Mouse (Mus musculus) embryo, embryonic 9.5 days (tissue): ENCODE data around the gene Scel.
A peak's percentile ranks its signal among the peaks of the same experiment; 100 is the strongest.

Experiments used
- DNase-seq: peaks from one replicate; pipeline ENCODE4 v3.0.0-alpha.2; 2017; ENCODE audit errors: extremely low spot score

Scel gene

DNA sequence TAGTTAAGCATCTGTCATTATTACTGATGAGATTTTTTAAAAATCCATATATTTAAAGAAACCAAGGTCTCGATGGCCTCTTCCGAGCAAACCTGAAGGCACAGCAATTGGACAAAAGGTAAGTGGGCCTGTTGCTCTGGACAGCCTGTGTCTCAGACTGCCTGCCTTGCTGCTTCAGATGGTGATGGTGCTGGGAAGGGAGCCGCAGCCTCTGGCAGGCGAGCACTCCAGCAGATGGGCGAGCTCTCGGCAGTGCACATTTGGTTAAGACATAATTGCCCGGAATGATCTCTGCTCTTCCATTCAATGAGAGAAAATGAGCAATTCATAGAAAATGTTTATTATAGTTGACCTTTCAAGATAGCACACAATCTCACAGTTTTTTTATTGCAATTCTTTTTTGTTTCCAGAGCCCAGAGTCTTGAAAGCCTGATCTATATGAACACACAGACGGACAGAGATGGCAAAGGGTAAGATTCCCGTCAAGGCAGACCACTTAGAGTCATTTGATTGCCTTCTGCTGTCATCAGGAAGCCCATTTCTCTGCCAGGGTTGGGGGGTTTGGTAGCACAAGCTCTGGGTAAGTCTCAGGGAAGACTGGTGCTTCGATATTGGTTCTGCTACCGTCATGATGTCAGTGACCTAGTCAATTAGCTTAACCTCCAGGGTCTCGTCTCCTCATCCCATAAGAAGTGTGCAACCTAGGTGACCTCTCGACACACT is 58.6 kb downstream of the Scel start:
- DNase-seq: no peak

DNA sequence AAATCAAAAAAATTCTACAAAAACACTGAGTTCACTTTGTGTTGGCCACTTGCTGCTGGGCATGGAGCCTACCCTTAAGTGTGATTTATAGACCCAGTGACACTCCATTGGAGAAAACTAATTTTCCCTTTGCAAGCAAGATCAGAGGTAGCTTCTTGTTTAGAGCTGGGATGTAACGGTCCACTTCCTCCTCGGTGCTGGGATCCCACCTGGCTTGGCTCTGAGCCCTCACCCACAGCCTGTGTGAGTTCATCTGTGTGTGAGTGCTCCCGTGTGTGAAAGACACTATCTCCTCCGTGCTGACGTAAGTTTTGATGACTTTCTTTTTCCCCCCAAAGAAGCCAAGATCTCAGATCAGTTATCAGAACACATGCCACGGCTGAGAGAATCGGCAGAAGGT is 62.7 kb downstream of the Scel start:
- DNase-seq: no peak

DNA sequence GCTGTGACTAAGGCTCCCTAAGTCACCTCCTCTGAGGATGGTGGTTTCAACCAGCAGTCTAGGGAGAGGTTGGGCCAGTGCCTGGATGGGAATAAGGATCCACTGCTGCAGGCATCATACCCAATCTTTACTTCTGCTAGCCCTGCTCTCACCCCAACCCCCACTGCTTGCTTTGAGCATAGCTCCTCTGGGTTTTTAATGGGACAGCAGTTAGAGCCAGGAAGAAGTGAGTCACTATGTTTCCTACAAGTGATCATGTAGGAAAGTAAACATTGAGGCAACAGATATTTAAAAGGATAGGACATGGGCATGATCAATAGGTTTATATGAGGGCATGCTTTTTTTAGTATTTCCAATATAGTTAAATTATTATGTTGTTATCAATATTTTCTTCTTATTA is 63.9 kb downstream of the Scel start:
- DNase-seq: no peak

DNA sequence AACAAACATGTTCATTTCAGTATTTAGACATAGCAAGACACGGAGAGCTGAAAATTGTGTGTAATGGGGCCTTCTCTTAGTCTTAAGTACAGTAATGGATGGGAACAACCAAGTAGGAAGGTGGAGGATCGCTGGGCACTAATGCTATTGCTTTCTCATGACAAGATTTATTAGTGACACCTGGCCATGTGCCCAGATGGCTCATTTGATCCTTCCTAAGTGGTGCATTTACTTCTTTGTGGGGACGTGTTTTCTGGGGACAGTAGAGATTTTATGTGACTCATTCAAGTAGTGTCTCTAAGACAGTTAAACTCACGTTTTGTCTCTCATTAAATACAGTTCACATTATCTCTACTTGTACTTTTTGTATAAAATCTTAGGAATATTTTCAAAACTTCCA is 73.5 kb downstream of the Scel start:
- DNase-seq: no peak

DNA sequence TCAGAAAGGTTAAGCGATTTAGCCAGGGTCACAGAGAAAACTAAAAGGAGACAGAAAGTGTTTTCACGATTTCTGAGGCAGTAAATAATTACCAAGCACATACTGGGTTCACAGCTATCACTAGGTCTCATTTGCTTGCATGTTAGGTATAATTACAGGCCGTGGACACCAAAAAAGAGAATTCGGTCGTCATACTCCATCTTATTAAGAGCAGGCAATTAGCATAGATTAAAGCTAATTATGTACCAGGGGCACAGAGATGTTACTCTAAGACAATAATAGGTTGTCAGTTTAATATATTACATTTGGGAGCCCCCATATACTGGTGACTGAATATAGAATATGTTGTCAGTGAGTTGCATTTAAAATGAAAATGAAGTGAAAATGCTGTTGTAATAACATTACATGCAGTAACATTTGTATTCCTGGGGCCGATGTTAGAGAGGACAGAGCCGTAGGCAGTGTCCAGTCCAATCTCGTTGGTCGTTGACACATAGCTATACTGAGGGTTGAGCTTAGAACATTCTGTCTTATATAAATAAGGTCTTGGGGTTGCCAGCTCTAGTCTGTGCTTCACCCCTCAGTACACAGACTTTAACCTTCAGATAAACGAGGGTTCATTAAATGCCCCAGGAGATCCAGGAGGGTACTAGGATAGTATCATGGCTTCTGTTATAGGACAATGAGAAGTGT is 74.2 kb downstream of the Scel start:
- DNase-seq: no peak

DNA sequence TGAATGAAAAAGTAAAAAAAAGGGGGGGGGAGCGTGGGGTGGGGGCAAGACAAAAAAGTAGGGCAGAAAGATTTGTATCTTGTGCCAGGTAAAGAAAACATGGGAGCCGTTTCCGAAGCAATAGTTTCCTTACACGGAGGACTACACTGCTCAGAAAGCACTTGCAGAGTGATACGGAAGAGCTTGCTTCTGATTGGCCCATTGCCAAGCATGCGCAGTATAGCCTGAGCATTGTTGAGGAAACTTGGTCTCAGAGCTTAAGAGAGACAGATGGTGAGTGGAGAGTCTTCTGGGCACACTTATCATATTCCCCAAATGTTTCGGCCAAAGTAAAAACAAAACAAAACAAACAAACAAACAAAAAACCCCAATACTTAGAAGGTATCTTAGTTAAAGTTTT is 76.7 kb downstream of the Scel start:
- DNase-seq: no peak

DNA sequence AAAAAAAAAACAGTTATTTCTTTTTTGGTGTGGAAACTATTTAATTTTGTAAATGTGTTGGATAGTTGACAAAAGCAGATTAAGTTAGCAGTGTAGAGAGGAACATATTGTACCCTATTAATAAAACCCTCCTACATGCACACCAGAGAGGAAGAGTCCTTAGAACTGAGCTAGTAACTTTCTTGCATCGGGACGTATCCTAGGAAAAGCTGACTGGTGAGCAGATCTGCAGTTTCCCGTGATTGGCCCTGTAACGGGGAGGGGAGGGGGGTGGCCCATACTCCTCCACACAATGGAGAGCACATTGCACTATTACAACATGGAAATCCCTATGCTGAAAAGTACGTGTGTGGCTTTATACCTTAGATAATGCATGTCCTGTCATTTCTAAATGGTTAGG is 82.7 kb downstream of the Scel start:
- DNase-seq: no peak

DNA sequence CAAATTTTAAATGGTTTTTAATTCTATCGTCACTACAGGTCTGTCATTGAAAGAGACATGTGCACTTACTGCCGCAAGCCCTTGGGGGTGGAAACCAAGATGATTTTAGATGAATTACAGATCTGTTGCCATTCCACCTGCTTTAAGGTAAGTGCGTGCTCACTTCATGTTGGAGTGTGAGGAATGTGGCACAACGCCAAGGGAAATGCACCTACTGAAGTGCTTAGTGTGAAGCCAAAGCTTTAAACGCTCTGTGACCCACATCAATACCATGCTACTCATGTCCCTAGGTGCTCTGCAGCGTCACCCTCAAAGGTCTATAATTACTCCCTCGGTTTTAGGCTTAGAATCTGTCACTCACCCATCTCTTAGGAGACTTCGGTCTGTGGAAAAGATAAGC is 94.9 kb downstream of the Scel start:
- DNase-seq: no peak

DNA sequence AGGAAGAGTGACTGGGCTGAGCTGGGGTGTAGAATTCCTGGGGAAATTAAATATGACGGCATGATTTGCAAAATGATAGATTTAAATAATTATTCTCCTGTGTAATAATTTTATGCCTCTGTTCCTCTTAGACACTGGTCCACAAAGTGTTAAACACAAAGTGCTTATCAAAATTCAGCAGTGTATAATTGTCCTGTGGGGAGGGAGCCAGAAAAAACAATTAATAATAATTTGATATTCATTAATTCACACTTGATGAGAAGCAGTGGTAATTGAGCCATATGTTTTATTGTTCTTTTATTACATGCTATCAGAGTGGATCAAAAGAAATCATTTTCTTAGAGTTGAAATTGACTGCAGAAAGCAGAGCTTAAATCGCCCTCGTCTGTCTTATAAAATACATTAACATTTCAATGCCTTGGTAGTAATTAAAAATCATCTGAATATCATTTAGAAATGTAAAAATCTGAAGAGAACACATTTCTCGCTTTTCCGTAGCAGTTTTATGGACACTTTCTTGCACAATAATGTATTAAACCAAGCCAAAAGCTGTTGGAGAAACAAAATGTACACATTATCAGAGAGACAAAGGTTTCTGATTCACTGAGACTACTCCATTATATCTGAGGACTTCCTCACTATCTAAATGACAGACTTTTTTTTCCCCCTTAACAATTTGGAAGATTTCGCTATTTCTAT is 100.6 kb downstream of the Scel start:
- DNase-seq: no peak

DNA sequence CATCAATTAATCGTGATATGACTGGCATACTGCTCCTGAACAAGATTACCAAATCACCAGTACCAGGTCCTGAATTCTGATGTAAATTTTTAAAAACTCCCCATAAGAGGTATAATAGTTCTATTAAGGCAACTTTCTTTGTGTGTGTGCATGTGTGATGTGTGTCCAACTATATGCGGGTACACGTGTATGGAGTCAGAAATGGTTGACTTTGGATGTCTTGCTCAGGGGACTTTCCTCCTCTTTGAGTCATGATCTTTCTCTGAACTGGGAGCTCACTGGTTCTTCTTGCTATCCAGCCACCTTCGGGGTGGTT is 101.1 kb downstream of the Scel start:
- no peak for DNase-seq

DNA sequence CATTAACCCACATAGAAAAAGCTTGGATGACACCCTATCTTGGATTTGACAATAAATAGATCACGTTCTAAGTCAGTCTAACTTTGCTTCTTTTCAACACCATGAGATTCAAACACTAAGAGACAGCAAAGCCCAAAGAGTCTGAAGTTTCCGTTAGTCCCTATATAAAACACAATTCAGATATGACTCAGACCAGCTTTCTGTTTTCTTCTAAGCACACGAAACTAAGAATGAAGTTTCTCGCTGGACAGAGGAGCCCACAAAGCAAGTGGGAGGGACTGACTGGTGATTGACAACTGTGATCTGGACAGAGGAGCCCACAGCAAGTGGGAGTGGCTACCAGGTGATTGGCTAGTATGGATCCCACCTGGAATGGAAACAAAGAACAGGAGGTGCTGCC is 106.6 kb downstream of the Scel start:
- no peak for DNase-seq

DNA sequence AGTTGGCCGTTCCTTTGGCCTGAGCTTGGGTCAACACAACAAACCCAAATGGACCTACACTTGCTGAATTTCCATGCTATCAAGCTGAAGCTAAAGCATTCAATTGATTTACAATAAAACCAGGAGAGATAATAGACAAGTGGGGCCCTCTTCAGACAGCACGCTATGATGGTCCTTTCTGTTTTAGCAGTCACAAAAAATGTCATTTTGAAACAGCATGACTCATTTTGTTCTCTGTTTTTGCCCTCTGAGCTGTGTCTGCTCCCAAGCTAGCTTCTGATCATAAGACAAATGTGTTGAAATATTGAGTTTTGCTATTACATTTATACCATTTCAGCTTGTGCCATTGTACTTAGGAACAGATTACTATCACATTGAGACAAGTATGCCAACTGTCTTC is 108.1 kb downstream of the Scel start:
- DNase-seq: no peak

DNA sequence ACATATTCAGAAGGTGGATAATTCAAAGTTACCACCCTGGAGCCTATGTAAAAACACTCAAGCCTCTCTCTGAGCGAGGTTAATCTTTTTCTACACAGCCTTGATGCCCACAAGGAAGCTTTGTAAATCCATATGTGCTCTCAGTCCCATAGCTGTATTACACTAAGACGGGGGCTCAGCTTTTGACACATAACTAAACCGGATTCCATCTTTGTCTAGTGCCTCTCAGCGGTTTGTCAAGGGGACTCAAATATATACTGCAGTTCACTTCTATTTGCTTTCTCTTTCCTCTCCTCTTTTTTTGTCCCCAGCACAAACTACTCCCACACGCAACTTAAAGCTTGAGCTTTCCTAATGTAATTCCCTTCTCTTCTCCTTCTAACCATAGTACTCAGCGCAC is 113.0 kb downstream of the Scel start:
- DNase-seq: no peak

DNA sequence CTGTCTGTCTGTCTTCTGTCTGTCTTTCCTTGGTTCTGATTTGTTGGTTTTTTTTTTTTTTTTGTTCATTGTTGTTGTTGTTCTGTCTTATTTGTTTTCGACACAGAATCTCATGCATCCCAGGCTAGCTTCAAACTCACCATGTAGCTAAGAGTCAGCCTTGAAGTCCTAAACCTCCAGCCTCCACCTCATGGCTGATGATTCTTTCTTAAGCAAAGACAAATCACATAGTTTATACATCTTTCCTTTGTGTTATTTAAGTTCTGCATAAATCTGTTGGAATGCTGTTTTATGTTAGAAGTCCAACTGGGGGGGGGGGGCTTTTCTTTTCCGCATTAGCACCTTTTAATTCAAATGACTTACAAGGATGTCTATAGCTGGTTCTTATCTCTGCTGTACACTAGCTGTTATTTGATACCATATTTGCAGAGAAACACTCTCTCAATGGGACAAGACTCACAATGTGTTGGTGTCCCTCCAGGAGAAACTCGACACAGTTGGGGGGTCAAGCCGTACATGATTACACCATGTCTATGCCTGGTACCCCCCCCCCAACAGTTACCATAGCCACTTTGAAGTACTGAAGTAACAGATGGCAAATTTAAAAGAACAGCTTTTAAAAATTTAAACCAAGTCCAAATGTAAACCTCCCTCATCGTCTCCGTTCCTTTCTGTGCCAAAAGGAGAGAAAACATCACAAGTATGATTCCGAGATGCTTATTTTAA is 116.7 kb downstream of the Scel start:
- DNase-seq: no peak

DNA sequence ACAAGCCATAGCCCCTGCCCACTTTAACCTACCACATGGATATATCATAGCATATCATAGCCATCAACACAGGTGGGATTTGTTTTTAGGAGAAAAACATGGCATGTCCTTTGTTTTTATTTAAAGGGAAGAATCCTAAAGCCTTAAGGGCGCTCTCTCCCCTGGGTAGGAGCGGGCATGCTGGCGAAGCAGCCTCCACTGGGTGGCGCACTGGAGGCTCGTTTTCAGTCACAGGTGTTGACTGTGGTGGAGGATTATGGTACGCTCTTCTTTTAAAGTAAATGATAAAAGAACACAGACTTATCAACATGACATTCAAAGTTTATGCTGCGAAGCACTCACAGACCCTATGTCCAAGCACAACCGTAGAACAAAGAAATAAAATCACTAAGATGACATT is 117.4 kb downstream of the Scel start:
- DNase-seq: no peak

DNA sequence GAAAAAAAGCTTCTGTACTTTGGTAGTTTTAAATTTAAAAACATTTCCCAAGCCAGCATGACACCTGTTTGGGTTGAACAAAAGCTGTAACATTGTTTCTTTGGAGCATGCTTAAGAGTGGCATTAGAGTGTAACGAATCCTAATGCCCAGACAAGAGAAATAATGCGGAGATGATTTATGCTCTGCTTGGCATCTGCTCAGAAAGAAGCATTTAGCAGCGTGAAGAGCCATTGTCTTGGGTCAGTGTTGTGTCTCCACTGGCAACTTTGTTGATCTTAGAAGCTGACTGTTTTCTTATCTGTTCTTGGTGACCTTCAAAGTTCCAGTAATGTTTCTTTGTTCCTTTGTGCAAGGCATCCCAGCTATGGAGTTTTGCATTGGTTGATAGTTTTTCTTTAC is 130.8 kb downstream of the Scel start:
- DNase-seq: no peak

DNA sequence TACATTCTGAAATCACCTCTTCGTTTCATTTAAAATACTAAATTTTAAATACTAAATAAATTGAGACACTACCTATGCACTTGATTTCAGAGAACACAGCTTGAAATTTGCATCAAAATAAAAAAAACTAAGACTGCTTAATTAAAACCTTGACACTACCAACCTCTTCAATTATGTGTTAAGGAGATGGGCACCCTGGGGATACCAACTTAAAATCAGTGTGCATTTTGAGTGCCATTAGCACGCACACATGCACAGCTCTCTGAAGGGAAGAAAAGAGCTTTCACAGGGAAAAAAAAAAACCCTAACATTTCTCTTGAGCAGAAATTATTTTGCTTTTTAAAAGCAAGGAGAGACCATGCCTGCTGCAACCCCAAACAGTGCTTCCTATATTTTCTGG is 134.8 kb downstream of the Scel start:
- DNase-seq: no peak

DNA sequence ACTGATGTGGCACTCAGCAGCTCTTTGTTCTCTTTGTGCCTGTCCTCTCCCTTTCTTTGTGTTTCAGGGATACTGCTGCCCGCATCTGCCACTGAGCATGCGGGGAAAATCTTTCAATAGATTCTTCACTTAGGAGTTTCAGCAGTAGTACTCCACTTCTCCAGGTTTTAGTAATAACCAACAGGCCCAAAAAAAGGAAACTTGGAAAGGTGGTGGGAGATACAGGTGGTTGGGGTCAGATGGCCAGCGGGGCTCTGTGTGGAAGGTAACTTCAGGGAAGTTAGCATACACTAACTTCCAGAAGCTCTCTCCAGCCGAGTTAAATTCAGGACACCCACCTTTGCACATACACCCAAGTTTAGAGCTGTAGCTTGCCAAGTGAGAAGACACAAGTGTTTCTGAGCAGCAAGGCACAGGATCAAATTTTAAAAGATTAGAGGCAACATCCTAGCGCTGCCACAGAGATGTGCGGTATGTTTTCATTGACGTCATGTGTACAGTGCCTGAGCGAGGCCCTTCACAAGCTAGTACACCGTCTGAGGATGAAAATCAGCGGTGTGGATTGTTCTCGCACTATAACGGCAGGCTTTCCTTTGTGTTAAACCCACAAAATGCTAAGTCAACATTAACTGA is 135.6 kb downstream of the Scel start:
- DNase-seq: peak; percentile 55

DNA sequence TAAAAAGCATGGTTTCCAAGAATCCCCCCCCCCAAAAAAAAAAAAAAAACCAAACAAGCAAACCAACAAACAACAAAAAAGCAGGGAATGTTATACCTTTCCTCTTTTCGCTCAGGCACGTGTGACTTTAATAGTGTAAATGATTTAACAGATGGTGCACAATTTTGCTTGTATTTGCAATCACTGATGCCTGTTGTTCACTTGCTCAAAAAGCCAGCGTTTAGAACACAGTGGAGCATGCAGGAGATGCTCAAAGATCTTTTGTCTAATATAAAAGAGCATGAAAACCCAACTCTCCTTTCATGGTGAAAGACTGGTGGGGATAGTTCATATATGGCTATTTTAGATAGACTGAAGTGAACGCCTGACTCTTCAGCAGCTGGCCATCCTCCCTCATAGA is 136.2 kb downstream of the Scel start:
- DNase-seq: no peak

DNA sequence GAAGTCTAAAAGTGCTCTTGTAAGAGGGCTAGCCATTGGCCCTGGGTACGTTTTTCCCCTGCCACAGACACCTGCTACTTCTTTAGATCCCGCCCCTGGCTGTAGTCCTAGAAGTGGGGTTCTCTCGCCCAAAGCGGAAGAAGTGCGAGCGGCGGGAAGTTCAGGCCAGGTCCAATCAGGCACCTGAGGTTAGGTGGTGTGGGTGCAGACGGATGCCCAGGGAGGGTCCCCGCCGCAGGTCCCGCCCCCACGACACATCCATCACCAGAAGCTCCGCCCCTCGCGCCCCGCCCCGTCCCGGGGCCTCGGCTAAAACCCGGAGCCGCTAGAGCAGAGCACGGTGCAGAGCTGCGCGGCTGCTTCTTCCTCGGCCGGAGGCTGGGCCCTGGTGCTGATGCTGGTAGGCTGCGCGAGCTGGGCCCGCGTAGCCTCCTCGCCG is 136.8 kb downstream of the Scel start, which contains the start of gene Slain1:
Gene Slain1, plus strand, starts transcription at position 333 of the 439 bp plus-strand sequence.
- peak; percentile 93 for DNase-seq

DNA sequence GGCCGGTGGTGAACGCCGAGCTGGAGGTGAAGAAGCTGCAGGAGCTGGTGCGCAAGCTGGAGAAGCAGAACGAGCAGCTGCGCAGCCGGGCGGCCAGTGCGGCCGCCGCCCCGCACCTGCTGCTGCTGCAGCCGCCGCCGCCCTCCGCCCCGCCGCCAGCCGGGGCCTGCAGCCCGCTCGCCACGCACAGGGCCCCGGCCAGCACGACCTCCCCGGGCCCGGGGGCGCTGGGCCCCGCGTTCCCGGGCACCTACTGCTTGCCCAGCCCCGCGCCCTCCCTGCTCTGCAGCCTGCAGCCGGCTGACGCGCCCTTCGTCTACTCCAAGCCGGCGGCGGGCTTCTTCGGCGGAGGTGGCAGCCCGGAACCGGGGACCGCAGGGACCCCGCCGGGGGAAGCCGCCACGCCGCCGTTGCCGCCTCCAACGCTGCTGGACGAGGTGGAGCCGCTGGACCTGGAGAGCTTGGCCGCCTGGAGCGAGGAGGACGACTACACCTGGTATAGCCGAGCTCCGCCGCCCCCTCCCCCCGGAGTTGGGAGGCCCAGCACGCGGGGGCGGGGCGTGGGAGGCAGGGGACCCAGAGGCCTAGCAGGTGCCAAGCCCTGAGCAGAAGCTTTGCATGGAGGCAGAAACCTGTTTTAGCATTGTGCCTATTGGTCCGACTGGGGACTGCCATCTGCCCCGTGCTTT is 137.4 kb downstream of the Scel start:
- DNase-seq: peak; percentile 61
